Mouse (Mus musculus) cortical plate, adult 2 months (tissue): ENCODE data around the gene Actl6a.

Experiments
- CTCF ChIP-seq: fragments of 200-500 bp; IDR thresholded peaks from 2 replicates; pipeline ENCODE4 v1.5.1; 2011; ENCODE audit warnings: mild to moderate bottlenecking, control low read depth, low read length; ENCODE audit not compliant: insufficient read depth; ENCODE audit errors: extremely low read depth
- POLR2A ChIP-seq: fragments of 200-500 bp; IDR thresholded peaks from 2 replicates; pipeline ENCODE4 v1.6.1; 2011; ENCODE audit warnings: mild to moderate bottlenecking, low read length, control low read depth; ENCODE audit not compliant: insufficient read depth; ENCODE audit errors: extremely low read depth

DNA sequence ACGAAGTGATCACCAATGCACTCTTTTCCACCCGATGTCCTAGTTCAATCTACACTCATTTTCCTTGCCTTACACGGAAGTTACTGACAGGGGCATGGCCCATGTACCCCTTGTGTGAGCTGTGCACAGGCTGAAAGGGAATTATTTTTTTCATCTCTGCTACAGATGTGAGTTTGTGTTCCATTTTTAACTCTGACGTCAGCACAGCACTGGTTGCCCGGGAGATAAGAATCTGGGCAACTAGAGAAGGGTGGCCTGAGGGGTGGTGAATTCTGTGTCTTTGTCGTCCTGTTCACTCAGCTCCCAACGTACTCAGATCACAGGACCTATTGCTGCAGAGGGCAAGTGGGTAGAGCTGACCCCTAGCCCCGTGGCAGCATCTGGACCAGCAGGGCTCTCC, 45.8 kb upstream of the Actl6a start:
- TF ChIP-seq CTCF (no peak), POLR2A (no peak)
